Comparison of ENCODE assay signal across 8 mouse cellular contexts in the genomic region with DNA sequence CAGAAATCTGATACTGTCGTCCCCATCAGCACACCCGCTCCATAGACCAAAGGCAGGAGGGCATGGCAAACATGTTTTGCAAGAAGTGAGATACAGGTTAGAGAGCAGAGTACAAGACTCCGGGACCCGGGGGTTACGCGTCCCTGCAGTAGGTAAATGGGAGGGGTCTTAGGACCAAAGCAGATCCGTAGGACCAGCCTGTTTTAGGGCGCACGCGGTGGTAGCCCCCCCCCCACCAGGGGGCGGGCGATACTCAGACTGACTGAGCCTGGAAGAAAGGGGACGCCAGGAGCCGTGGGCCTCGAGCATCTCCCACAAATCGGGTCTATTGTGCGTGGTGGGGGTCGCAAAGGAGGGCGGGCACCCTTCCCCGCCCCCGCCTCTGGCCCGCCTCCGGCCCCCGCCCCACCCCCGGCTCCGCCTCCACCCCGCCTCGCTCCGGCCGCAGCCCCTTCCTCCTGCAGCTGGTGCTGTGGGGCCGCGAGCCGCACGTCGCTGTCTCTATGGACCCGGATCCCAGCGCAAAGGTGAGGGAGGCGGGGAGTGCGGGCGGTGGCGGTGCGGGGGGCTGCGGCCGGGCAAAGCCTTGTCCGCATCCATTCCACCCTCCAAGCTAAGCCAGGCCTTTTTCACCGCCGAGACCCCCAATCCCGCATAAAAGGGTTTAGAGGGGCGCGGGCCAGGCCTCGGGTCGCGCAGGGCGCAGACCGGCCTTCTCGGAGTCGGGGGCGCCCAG. TPM values are rescaled to one million over a fixed set of nuclear protein-coding genes. Genes with fewer than 3 reads are reported as not detected.
DNase-seq lines count a peak whose midpoint lies in the region; ATAC-seq lines count a peak whose summit lies in the region.

A gene (plus strand): TSS at position 271 of the 736 bp plus-strand sequence.

- peaks cover 14% of the 10 kb centered on the region for H3K27me3 ChIP-seq in heart, embryonic 13.5 days (replicated peaks)
- no peaks in the 10 kb centered on the region for H3K27me3 ChIP-seq in lung, embryonic 15.5 days
- H3K27me3 ChIP-seq in stomach, embryonic 16.5 days (ENCODE audit: control insufficient read depth, insufficient read depth, low read length), result no peaks in the 10 kb centered on the region

- no peak within 1 kb of the TSS for H3K27ac ChIP-seq in heart, embryonic 13.5 days (replicated peaks)
- no peak within 1 kb of the TSS for H3K27ac ChIP-seq in lung, embryonic 15.5 days
- H3K27ac ChIP-seq in stomach, embryonic 16.5 days (ENCODE audit: low read length), result peak within 1 kb of the TSS; percentile 58; the same call in 1 of the 2 replicates

- peak within 1 kb of the TSS; percentile 87 for H3K9ac ChIP-seq in heart, embryonic 13.5 days
- peak within 1 kb of the TSS; percentile 71 for H3K9ac ChIP-seq in lung, embryonic 15.5 days
- peak within 1 kb of the TSS; percentile 86 for H3K9ac ChIP-seq in stomach, embryonic 16.5 days (ENCODE audit: low read length)

- peak within 1 kb of the TSS; percentile 72 for H3K4me3 ChIP-seq in heart, embryonic 13.5 days
- H3K4me3 ChIP-seq in lung, embryonic 15.5 days, result peak within 1 kb of the TSS; percentile 64
- peak within 1 kb of the TSS; percentile 73 for H3K4me3 ChIP-seq in stomach, embryonic 16.5 days (replicated peaks; ENCODE audit: low read length)

- no peak for DNase-seq in urinary bladder, adult 2 months (ENCODE audit: low spot score)
- DNase-seq in urinary bladder, postnatal 36 days (ENCODE audit: low spot score in 2 of 2), result no peak
- peak; percentile 64 to 66 for DNase-seq in cerebellum, postnatal 14 days
- DNase-seq in kidney, postnatal 36 days, result peak; percentile 44 to 74
- no peak for DNase-seq in urinary bladder, postnatal 25 days (ENCODE audit: low spot score)

- peak within 1 kb of the TSS; percentile 100 for H3K4me2 ChIP-seq in heart, embryonic 13.5 days
- H3K4me2 ChIP-seq in lung, embryonic 15.5 days, result peak within 1 kb of the TSS; percentile 100
- H3K4me2 ChIP-seq in stomach, embryonic 16.5 days (ENCODE audit: low read depth, low read length), result peak within 1 kb of the TSS; percentile 100

- H3K9me3 ChIP-seq in heart, embryonic 13.5 days, result no peaks in the 10 kb centered on the region
- no peaks in the 10 kb centered on the region for H3K9me3 ChIP-seq in lung, embryonic 15.5 days
- H3K9me3 ChIP-seq in stomach, embryonic 16.5 days (replicated peaks; ENCODE audit: control insufficient read depth, low read length), result no peaks in the 10 kb centered on the region

- peaks cover 4% of the 10 kb centered on the region; the same call in 1 of the 2 replicates for H3K36me3 ChIP-seq in heart, embryonic 13.5 days
- no peaks in the 10 kb centered on the region for H3K36me3 ChIP-seq in lung, embryonic 15.5 days
- H3K36me3 ChIP-seq in stomach, embryonic 16.5 days (ENCODE audit: control insufficient read depth, insufficient read depth, low read length), result no peaks in the 10 kb centered on the region

- under 1% methylated on average over 44 of the region's 58 CpGs for WGBS in heart, embryonic 13.5 days
- WGBS in lung, embryonic 15.5 days, result under 1% methylated on average over 54 of the region's 58 CpGs
- under 1% methylated on average over 48 of the region's 58 CpGs for WGBS in stomach, embryonic 16.5 days

- peaks cover 16% of the 10 kb centered on the region for H3K4me1 ChIP-seq in heart, embryonic 13.5 days
- H3K4me1 ChIP-seq in lung, embryonic 15.5 days, result peaks cover 40% of the 10 kb centered on the region
- H3K4me1 ChIP-seq in stomach, embryonic 16.5 days (ENCODE audit: control insufficient read depth, insufficient read depth, low read length), result peaks cover 33% of the 10 kb centered on the region

- 0 out of 2 replicates have a peak, but pooled peaks have one; percentile 40 for ATAC-seq in heart, embryonic 13.5 days (ENCODE audit: extremely low read depth, insufficient number of reproducible peaks, low FRiP score, low TSS enrichment)
- ATAC-seq in lung, embryonic 15.5 days (ENCODE audit: borderline replicate concordance, extremely low read depth, low FRiP score, low TSS enrichment), result peak; percentile 66; the same call in 1 of the 2 replicates
- peak; percentile 48; the same call in 1 of the 2 replicates for ATAC-seq in stomach, embryonic 16.5 days (ENCODE audit: insufficient read depth, low FRiP score)

RNA-seq across cellular contexts. Expression of the gene that starts here (rescaled TPM):
- polyA plus RNA-seq in urinary bladder, adult 2 months (2012; rRNA removed), result 61.6 and 68.4 TPM in 2 replicates
- polyA plus RNA-seq in heart, embryonic 13.5 days (2015; fragmentation: Nextera tagmentation; extraction: Ambion mirVana), result 0.60 and 0.96 TPM in 2 replicates
- 1.3 and 1.7 TPM in 2 replicates for polyA plus RNA-seq in lung, embryonic 15.5 days (2015; fragmentation: Nextera tagmentation; extraction: Ambion mirVana)
- polyA plus RNA-seq in stomach, embryonic 16.5 days (2015; fragmentation: Nextera tagmentation; extraction: Ambion mirVana), result 4.6 and 5.5 TPM in 2 replicates

Comparison
In these comparisons a context has a peak if more than half of its experiments do, and no peak if none do; other contexts are left out.
1. Peak in ATAC-seq, H3K4me3 ChIP-seq, H3K9ac ChIP-seq and H3K4me2 ChIP-seq in heart, embryonic 13.5 days; RNA of the gene not detected or under 1 TPM.
2. DNase-seq: peak in cerebellum, postnatal 14 days (2 of 2) and kidney, postnatal 36 days (2 of 2); none in urinary bladder, adult 2 months (single experiment), urinary bladder, postnatal 36 days (0 of 2) and urinary bladder, postnatal 25 days (single experiment).
3. Peak in every context shown above with its lines, with median percentiles within 50 percentile points of each other: ATAC-seq, H3K4me2 ChIP-seq, H3K4me3 ChIP-seq and H3K9ac ChIP-seq.